Mouse (Mus musculus) liver, postnatal 0 days (tissue): ENCODE results near the gene Pigl.
"Not testable (repeated sequence)": the region's sequence is repeated elsewhere in the genome, so short reads cannot be mapped to it uniquely, and the experiment has no call there.

Source experiments
- CTCF ChIP-seq: sonication (generic); IDR thresholded peaks from 2 replicates; pipeline ENCODE4 v1.5.1; 2016; ENCODE audit warnings: antibody characterized with exemption, low read depth
- EP300 ChIP-seq: IDR thresholded peaks from 2 replicates; pipeline ENCODE4 v1.6.1; 2016; ENCODE audit warnings: antibody characterized with exemption, low read depth, mild to moderate bottlenecking

DNA sequence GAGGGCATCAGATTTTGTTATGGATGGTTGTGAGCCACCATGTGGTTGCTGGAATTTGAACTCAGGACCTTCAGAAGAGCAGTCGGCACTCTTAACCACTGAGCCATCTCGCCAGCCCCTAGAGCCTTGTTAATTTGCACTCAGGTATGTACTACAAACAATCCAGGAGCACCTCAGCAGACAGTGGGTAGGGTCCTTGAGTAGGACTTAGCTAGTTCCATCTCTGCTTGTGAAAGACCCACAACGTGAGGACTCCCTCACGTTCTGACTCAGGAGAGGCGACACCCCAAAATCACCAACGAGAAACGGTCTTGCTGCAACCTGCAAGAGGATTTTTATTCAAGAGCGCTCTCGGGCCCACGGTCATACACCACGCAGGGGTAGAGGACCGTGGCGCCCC is 50.1 kb downstream of the Pigl start:
- TF ChIP-seq CTCF, EP300: not testable (repeated sequence)
